Mouse (Mus musculus) midbrain, embryonic 11.5 days (tissue): Measurements from ENCODE around the gene Cacna1c. TPM values are rescaled to one million over a fixed set of nuclear protein-coding genes. Genes with fewer than 3 reads are reported as not detected.

Experiments used
- ATAC-seq: fragments of 200-750 bp; cut with Nextera tagmentation; 2 replicates; pipeline ENCODE4 v1.8.0; 2017; ENCODE audit warnings: moderate TSS enrichment, moderate library complexity; ENCODE audit not compliant: low FRiP score
- DNase-seq: peaks from one replicate; pipeline ENCODE4 v3.0.0; 2015; ENCODE audit warnings: low spot score; ENCODE audit errors: missing footprints
- H3K27ac ChIP-seq: fragments of 300-500 bp; sonication (generic); 2 replicates; pipeline ENCODE4 v1.5.1; 2014; ENCODE audit warnings: low read depth, low read length
- H3K27me3 ChIP-seq: fragments of 300-500 bp; sonication (generic); 2 replicates; pipeline ENCODE4 v1.6.1; 2014; ENCODE audit warnings: mild to moderate bottlenecking, low read length, moderate library complexity, mixed read lengths; ENCODE audit not compliant: control insufficient read depth, insufficient read depth
- H3K36me3 ChIP-seq: fragments of 300-500 bp; sonication (generic); 2 replicates; pipeline ENCODE4 v1.6.1; 2014; ENCODE audit warnings: mild to moderate bottlenecking, low read length, moderate library complexity, mixed read lengths; ENCODE audit not compliant: control insufficient read depth, insufficient read depth
- H3K4me1 ChIP-seq: fragments of 300-500 bp; sonication (generic); 2 replicates; pipeline ENCODE4 v1.6.1; 2014; ENCODE audit warnings: low read length; ENCODE audit not compliant: control insufficient read depth, insufficient read depth
- H3K4me2 ChIP-seq: fragments of 300-500 bp; sonication (generic); 2 replicates; pipeline ENCODE4 v1.6.1; 2014; ENCODE audit warnings: mild to moderate bottlenecking, moderate library complexity
- H3K4me3 ChIP-seq: fragments of 300-500 bp; sonication (generic); 2 replicates; pipeline ENCODE4 v1.5.1; 2014; ENCODE audit warnings: low read depth, low read length
- H3K9ac ChIP-seq: fragments of 300-500 bp; sonication (generic); 2 replicates; pipeline ENCODE4 v1.6.1; 2014; ENCODE audit warnings: low read length
- H3K9me3 ChIP-seq: fragments of 300-500 bp; sonication (generic); 2 replicates; pipeline ENCODE4 v1.6.1; 2016; ENCODE audit warnings: low read length; ENCODE audit not compliant: control insufficient read depth
- WGBS: fragments of 180-500 bp; shearing (Covaris S2); extraction: QIAGEN DNeasy Blood & Tissue Kit; methylation state at CpG from one replicate; pipeline ENCODE4 v1.1.7; 2014; 5-methylcytosine and 5-hydroxymethylcytosine counted together
- polyA plus RNA-seq: library from polyadenylated mRNA; unstranded; fragments of >200 nt; fragmentation: Nextera tagmentation; extraction: Ambion mirVana; gene quantifications from 2 replicates; pipeline ENCODE4 v1.2.1, GENCODE M21; 2014

Cacna1c gene
- polyA plus RNA-seq: 2.0 and 2.1 TPM in 2 replicates

DNA sequence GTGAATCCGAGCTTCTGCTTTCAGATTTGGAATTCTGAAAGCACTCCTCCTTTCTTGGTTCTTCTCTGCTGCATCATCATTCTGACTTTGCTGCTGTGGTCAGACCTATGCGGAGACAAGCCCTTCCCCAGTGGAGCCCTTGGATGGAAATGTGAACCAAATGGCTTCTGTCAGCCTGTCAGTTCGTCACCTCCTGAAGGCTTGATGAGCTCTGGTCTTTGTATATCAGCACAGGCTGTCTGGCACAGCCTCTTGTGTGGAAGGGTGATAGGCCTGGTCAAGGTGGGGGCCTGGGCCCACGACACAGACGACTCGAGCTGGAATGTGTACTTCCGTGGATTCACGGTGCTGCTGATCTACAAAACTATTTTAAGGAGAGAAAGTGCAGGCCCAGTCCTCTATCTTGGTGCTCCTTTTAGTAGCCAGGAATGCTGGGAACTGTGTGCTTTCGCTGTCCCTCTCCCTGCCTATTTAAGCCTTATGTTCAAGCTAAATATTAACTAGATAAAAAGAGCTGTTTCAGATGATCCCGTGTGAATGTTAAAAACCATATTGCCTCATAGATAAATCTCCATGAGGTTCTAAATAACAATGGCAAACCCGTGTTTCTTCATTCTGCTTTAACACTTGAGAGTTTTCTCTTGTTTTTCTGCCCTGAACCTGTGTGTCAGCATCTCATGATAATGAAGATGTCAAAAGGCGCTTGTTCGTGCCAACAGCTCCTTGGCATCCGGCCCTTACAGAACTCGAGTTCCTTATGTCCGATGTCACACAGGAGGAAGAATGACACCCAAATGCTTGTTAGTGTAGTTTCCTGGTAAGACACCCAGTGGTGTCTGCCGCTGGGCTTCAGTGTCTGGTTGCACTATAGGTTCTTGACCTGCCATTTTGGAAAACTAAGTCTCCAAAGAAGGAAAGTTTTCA lies at the start of gene Cacna1c:
TSS of gene Cacna1c (minus strand) at position 37 of the 924 bp plus-strand sequence.
- Histone ChIP-seq H3K9ac (no peak within 1 kb of the TSS), H3K9me3 (no peaks in the 10 kb centered on the region), H3K4me1 (peaks cover 18% of the 10 kb centered on the region), H3K27ac (no peak within 1 kb of the TSS), H3K27me3 (no peaks in the 10 kb centered on the region), H3K36me3 (peaks cover 2% of the 10 kb centered on the region), H3K4me3 (no peak within 1 kb of the TSS), H3K4me2 (no peak within 1 kb of the TSS)
- 88% methylated on average over 17 of the region's 17 CpGs for WGBS
- DNase-seq (no peak), ATAC-seq (no peak)

DNA sequence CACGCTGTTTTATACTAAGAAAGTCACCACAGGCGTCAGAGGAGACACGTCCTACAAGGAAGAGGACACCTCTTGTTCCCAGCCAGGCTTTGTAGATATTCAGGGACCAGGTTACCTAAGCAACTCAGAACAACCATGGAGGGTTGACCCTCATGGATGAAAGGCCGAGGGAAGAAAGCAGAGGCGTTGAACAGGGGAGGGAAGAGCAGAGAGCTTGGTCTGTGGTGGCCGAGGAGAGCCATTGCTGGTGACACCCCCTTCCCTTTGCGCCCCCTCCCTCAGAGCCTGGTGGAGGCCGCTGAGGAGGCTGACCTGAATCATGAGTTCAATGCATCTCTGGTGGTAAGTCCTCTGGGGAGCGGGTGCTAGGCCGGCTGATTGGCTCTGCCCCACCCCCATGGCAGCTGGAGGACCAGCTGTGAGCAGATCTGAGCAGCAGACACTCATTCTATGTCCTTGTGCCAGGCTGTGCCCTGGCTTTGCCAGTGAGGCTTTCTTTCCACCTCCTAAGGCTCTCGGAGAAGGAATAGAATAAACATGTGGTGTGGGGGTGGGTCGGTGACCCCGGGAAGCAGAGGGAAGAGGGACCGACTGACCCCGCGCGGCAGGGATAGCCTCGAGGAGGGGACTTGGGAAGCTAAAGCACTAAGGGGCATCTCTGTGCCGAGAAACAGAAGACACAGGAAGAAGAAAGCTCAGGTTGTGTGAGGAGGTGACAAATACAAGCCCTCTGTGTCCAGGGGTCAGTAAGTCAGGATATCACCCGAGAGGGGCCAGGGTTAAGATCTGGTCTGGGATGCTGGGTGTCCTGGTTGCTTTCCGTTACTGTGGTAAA lies 44.9 kb upstream of the Cacna1c start:
- WGBS: 69% methylated on average over 21 of the region's 21 CpGs

DNA sequence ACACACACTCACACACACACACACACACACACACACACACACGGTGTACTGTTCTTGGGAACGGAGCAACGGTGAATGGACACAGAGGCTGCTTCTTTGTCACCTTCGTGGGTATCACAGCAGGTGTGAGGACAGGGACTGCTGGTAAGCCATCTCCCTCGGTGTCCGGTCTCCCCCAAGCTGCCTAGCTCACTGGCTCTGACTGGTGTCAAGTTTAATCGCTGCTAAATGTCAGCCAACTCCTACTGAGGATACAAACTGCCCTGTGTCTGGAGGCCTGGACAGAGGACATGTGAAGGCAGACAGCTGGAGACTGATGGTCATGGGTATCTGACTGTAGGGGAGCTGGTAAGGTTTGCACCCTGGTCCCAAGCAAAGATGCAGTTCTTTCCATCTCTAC lies 44.0 kb upstream of the Cacna1c start:
- Histone ChIP-seq H3K27ac (no peak overlapping the region), H3K4me1 (no peaks in the 10 kb centered on the region), H3K27me3 (no peaks in the 10 kb centered on the region), H3K9me3 (no peaks in the 10 kb centered on the region), H3K4me2 (no peak overlapping the region), H3K9ac (no peak overlapping the region), H3K36me3 (no peaks in the 10 kb centered on the region), H3K4me3 (no peak overlapping the region)
- DNase-seq (peak; percentile 59), ATAC-seq (no peak)
- WGBS: 83% methylated on average over 7 of the region's 7 CpGs

More for the DNA sequence above, 44.9 kb upstream of the Cacna1c start:
- no peak for ATAC-seq
- DNase-seq: no peak
- Histone ChIP-seq H3K27ac (no peak overlapping the region), H3K4me3 (no peak overlapping the region), H3K9me3 (peaks cover 3% of the 10 kb centered on the region; the same call in 1 of the 2 replicates), H3K4me2 (no peak overlapping the region), H3K9ac (no peak overlapping the region), H3K27me3 (no peaks in the 10 kb centered on the region), H3K4me1 (no peaks in the 10 kb centered on the region), H3K36me3 (no peaks in the 10 kb centered on the region)

DNA sequence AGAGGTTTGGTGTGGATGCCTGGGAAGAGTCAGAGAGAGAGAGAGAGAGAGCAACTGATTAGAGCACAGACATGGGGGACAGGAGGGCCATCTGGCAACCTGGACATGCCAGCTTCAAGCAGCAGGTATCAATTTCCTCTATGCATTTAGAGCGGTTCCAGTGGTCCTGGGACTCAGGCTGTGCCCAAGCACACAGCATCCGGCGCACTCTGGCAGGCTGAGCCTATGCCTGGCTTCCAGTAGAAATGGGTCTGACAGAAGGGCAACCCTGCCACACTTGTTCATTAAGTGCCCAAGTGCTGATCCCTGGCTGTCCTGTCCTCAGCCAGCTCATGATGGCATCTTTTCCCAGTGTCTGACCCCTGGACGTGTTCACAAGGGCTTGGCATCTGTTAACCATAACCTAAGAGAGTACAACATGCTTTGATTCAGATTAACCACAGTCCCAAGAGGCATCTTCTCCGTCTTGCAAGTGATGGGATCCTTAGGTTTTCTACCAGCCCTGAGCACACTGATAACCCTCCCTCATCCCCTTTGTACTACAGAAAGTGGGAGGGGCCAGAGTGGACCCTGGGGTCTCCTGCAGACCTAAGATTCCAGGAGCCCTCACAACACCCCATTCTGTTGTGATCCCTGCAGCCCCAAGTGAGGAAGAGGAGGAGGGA lies 43.3 kb upstream of the Cacna1c start:
- no peaks in the 10 kb centered on the region for H3K36me3 ChIP-seq
- no peaks in the 10 kb centered on the region for H3K4me1 ChIP-seq
- no peak overlapping the region for H3K4me2 ChIP-seq
- H3K9me3 ChIP-seq: no peaks in the 10 kb centered on the region
- DNase-seq: peak; percentile 67
- H3K9ac ChIP-seq: no peak overlapping the region
- no peaks in the 10 kb centered on the region for H3K27me3 ChIP-seq
- no peak overlapping the region for H3K4me3 ChIP-seq
- 81% methylated on average over 5 of the region's 5 CpGs for WGBS
- ATAC-seq: no peak
- no peak overlapping the region for H3K27ac ChIP-seq

DNA sequence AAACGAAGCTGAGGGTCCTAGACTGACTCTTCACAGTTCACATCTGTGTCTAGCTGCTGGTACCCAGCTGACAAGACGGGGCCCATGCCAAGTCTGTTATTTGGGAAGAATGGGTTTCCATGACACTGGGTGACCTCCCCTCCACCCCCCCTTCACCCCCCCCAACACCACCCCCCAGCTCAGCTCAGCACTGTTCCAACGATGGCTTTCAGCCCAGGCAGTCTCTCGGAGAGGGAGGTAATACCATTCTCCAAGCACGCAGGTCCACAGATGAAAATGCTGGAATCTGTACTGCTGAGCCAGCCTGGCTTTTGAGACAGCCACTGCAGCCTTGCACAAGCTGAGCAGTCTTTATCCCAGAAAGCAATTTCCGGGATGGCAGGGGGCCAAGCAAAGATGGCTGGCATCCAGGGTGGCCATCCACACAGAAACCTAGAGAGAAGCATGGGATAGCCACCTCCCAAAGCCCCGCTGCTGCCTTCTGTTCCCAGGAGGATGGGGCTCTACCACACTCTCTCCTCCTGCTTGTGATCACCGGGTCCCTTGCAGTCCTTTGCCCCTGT lies 41.3 kb upstream of the Cacna1c start:
- H3K36me3 ChIP-seq: no peaks in the 10 kb centered on the region
- no peak for DNase-seq
- no peak overlapping the region for H3K4me2 ChIP-seq
- H3K9me3 ChIP-seq: no peaks in the 10 kb centered on the region
- no peak overlapping the region for H3K9ac ChIP-seq
- no peak overlapping the region for H3K4me3 ChIP-seq
- no peak overlapping the region for H3K27ac ChIP-seq
- H3K4me1 ChIP-seq: no peaks in the 10 kb centered on the region
- 63% methylated on average over 8 of the region's 8 CpGs for WGBS
- no peak for ATAC-seq
- H3K27me3 ChIP-seq: no peaks in the 10 kb centered on the region

DNA sequence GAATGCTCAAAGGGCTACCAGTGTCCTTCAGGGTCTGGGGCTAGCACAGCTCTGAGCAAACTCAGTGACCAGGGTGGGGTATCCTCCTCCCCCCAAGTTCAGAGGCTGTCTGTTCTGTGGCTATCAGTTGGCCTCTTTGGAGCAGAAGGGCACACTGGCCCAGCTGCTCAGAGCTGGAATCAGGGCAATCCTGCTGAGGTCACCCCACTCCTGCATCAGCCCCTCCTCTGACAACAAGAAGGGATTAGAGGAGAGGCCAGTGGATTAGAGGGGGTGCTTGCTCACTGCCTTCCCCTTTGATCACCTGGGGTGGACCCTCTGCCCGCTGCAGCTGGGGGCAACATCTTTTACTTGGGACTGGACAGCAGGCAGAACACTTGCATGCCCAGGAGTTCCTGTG lies 40.0 kb upstream of the Cacna1c start, which contains the start of gene Cacna2d4:
TSS of gene Cacna2d4 (plus strand) at position 286 of the 400 bp plus-strand sequence.
- WGBS: 31% methylated on average over 1 of the region's 1 CpGs
- H3K4me3 ChIP-seq: no peak within 1 kb of the TSS
- H3K9ac ChIP-seq: no peak within 1 kb of the TSS
- H3K4me2 ChIP-seq: no peak within 1 kb of the TSS
- H3K36me3 ChIP-seq: no peaks in the 10 kb centered on the region
- ATAC-seq (no peak), DNase-seq (peak; percentile 23)
- no peaks in the 10 kb centered on the region for H3K4me1 ChIP-seq
- no peaks in the 10 kb centered on the region for H3K9me3 ChIP-seq
- H3K27me3 ChIP-seq: no peaks in the 10 kb centered on the region
- H3K27ac ChIP-seq: no peak within 1 kb of the TSS

DNA sequence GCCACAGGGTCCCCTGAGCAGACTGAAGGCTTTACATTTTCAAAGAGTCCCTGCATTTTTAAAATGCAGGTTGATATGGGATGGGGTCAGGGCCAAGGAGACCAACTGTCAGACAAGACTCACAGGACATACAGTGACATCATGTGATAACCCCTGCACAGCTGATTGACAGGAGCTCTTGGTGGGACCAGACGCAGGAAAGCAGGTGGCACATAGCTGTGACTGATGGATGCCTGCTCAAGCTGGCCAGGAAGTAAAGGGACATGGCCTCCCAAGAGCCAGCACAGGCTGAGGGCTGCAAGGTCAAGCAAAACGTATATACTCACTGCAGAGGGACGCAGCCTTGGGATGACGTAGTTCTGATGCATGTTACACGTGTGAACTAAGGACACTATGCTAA lies 39.2 kb upstream of the Cacna1c start:
- H3K36me3 ChIP-seq: no peaks in the 10 kb centered on the region
- ATAC-seq: no peak
- 87% methylated on average over 5 of the region's 5 CpGs for WGBS
- no peaks in the 10 kb centered on the region for H3K4me1 ChIP-seq
- no peak overlapping the region for H3K4me2 ChIP-seq
- DNase-seq: no peak
- H3K4me3 ChIP-seq: no peak overlapping the region
- H3K9me3 ChIP-seq: no peaks in the 10 kb centered on the region
- H3K27me3 ChIP-seq: no peaks in the 10 kb centered on the region
- no peak overlapping the region for H3K27ac ChIP-seq
- H3K9ac ChIP-seq: no peak overlapping the region

DNA sequence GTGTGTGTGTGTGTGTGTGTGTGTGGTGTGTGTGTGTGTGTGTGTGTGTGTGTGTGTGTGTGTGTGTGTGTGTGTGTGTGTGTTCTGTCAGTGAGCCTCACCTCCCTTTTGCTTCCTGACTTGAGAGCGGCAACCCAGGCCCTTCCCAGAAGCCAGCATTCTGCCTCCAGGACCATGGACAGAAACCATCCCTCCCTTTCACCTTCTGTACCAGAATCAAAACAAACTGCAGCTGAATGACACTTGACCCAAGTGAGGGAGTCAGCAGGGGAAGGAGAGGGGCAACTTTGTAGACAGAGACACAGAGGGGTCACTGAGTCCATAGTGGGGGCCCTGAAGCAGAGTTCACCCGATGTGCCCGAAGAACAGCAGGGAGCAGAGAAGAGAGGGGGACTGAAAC lies 36.8 kb upstream of the Cacna1c start:
- H3K9ac ChIP-seq: no peak overlapping the region
- no peaks in the 10 kb centered on the region for H3K36me3 ChIP-seq
- no peaks in the 10 kb centered on the region for H3K4me1 ChIP-seq
- H3K27ac ChIP-seq: no peak overlapping the region
- no peak overlapping the region for H3K4me2 ChIP-seq
- DNase-seq: no peak
- no peak overlapping the region for H3K4me3 ChIP-seq
- 53% methylated on average over 3 of the region's 3 CpGs for WGBS
- H3K9me3 ChIP-seq: no peaks in the 10 kb centered on the region
- H3K27me3 ChIP-seq: no peaks in the 10 kb centered on the region
- ATAC-seq: no peak
